Mouse (Mus musculus) stomach, postnatal 0 days (tissue): ENCODE measurements at regions not wholly inside any gene's neighbourhood (a gene's known extent, or its start where the extent isn't known, plus 50 kb on each side); places are given as distances from the start of the nearest gene placed in this dataset.

Source experiments
- ATAC-seq: fragments of 200-750 bp; cut with Nextera tagmentation; 2 replicates; pipeline ENCODE4 v1.8.0; 2017; ENCODE audit not compliant: low FRiP score, low TSS enrichment
- DNase-seq: peaks from one replicate; pipeline ENCODE4 v3.0.0-alpha.2; 2016; ENCODE audit warnings: low spot score
- H3K27ac ChIP-seq: fragments of 300-500 bp; sonication (generic); replicated peaks from 2 replicates; pipeline ENCODE4 v1.5.1; 2014; ENCODE audit warnings: mild to moderate bottlenecking, control low read depth
- H3K27me3 ChIP-seq: fragments of 300-500 bp; sonication (generic); 2 replicates; pipeline ENCODE4 v1.6.1; 2014; ENCODE audit warnings: low read length; ENCODE audit not compliant: control insufficient read depth, insufficient read depth
- H3K36me3 ChIP-seq: fragments of 300-500 bp; sonication (generic); 2 replicates; pipeline ENCODE4 v1.6.1; 2014; ENCODE audit warnings: low read length, mixed read lengths; ENCODE audit not compliant: control insufficient read depth, insufficient read depth
- H3K4me1 ChIP-seq: fragments of 300-500 bp; sonication (generic); replicated peaks from 2 replicates; pipeline ENCODE4 v1.6.1; 2014; ENCODE audit warnings: antibody characterized with exemption; ENCODE audit not compliant: control insufficient read depth, insufficient read depth
- H3K4me2 ChIP-seq: fragments of 300-500 bp; sonication (generic); replicated peaks from 2 replicates; pipeline ENCODE4 v1.6.1; 2014; ENCODE audit warnings: low read depth, mild to moderate bottlenecking, control low read depth, moderate library complexity
- H3K4me3 ChIP-seq: fragments of 300-500 bp; sonication (generic); 2 replicates; pipeline ENCODE4 v1.5.1; 2014; ENCODE audit warnings: low read depth, low read length, control low read depth
- H3K9ac ChIP-seq: fragments of 300-500 bp; sonication (generic); 2 replicates; pipeline ENCODE4 v1.6.1; 2014; ENCODE audit warnings: mild to moderate bottlenecking, low read length, control low read depth, mixed read lengths
- H3K9me3 ChIP-seq: fragments of 300-500 bp; sonication (generic); 2 replicates; pipeline ENCODE4 v1.6.1; 2016; ENCODE audit warnings: low read length; ENCODE audit not compliant: control insufficient read depth
- CTCF ChIP-seq: IDR thresholded peaks from 2 replicates; pipeline ENCODE4 v1.5.1; 2016; ENCODE audit warnings: antibody characterized with exemption, low read depth, mild to moderate bottlenecking, moderate library complexity
- EP300 ChIP-seq: optimal IDR thresholded peaks from 2 replicates; pipeline ENCODE3; 2016; ENCODE audit warnings: antibody characterized with exemption
- WGBS: fragments of 180-500 bp; shearing (Covaris S2); extraction: QIAGEN DNeasy Blood & Tissue Kit; methylation state at CpG from one replicate; pipeline ENCODE4 v1.1.7; 2014; 5-methylcytosine and 5-hydroxymethylcytosine counted together

DNA sequence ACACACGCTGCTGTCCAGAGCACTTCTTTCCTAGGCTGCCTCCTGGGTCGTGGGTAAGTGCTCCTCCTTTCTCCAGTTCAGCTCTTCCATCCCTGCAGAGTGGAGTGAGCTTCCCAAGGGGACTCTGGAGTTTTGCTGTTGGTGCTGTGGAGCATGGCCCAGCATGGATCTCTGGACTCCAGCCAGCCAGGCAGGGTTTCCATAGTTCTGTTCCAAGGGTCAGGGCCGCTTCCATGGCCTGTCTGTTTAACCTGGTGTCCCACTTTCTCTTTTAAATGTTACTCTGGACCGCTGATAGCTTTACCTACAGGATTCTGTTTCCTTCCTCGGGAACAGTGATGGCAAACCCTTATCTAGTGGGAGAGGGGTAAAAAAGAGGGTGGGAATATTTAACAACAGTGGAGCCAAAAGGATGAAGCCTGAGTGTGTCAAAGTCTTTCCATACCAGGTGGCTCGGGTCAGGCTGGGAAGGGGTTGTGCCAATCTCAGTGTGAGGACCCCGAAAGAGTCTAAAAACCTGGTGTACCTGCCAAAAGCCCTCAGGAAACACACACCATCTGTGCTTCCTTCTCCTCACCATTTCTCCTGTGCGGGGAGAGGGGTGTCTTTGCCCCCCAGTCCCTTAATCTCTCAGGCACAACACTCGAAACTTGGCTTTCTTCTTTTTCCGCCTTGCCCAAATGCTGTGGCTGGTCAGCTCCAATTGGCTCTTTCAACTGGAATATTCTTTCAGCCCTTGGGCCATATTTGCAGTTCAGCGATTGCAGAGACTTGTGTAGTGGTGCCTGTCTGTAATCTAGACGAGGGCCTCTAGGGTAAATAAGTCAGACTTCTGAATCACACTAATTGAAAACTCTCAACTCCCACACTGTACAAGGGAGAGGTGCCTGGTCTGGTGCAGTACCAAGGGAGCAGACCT, 222.8 kb upstream of the Fam19a5 start:
- WGBS = 60% methylated on average over 12 of the region's 12 CpGs
- ATAC-seq = peak; percentile 31; the same call in 1 of the 2 replicates

DNA sequence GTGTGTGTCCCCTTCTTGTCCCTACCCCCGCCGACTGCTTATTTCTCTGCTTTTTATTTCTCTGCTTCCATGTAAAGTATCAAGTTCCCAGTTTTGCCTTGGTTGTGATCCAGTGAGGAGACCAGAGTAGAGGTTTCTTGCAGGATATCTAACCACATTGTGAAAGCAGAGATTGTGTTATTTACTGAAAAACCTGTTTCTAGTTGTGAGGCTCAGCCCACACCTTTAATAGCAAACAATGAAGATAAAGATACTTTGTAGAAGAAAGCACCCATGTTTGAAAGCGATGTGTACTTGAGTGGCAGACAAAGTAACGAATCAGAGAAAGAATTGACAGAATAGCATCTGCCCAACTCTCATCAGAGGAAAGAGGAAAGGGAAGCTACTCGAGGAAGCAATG, 218.7 kb upstream of the Fam19a5 start:
- DNase-seq (no peak), ATAC-seq (peak; percentile 86)
- no peaks in the 10 kb centered on the region for H3K4me1 ChIP-seq
- H3K9me3 ChIP-seq = no peaks in the 10 kb centered on the region
- no peaks in the 10 kb centered on the region for H3K36me3 ChIP-seq
- no peak overlapping the region for H3K4me3 ChIP-seq
- no peak overlapping the region for H3K4me2 ChIP-seq
- 65% methylated on average over 5 of the region's 5 CpGs for whole genome bisulfite sequencing
- H3K9ac ChIP-seq = no peak overlapping the region
- no peak overlapping the region for H3K27ac ChIP-seq
- no peaks in the 10 kb centered on the region for H3K27me3 ChIP-seq
- no peak for TF ChIP-seq CTCF
- no peak for TF ChIP-seq EP300

More for the DNA sequence above, 222.8 kb upstream of the Fam19a5 start:
- TF ChIP-seq CTCF (no peak), EP300 (no peak)
- H3K4me3 ChIP-seq = no peak overlapping the region
- H3K27ac ChIP-seq = no peak overlapping the region
- no peaks in the 10 kb centered on the region for H3K4me1 ChIP-seq
- H3K4me2 ChIP-seq = no peak overlapping the region
- no peak overlapping the region for H3K9ac ChIP-seq
- DNase-seq = peak; percentile 21
- no peaks in the 10 kb centered on the region for H3K27me3 ChIP-seq
- no peaks in the 10 kb centered on the region for H3K36me3 ChIP-seq
- no peaks in the 10 kb centered on the region; the same call in 1 of the 2 replicates for H3K9me3 ChIP-seq

DNA sequence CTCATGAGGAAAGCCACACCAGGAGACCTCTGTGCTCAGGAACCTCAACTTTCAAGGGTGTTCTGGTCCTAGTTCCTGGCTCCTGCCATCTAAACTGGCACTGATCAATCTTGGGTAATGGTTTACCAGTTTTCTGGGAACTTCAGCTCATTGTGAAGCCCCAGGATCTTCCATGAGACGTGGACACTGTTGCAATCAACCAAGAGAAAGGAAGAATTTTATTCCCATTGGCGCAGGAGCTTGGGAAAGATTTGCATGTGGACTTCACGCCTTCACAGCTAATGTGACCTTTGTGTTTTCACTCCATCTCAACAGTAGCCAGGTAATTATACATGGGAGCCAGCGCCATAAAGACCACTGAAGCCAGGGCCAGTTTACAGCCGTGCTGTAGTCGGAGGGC, 217.8 kb upstream of the Fam19a5 start:
- ATAC-seq (no peak), DNase-seq (no peak)
- Histone ChIP-seq H3K4me3 (no peak overlapping the region), H3K4me1 (no peaks in the 10 kb centered on the region), H3K27ac (no peak overlapping the region), H3K9ac (no peak overlapping the region), H3K36me3 (no peaks in the 10 kb centered on the region), H3K9me3 (no peaks in the 10 kb centered on the region), H3K4me2 (no peak overlapping the region), H3K27me3 (no peaks in the 10 kb centered on the region)
- 84% methylated on average over 6 of the region's 6 CpGs for WGBS
- no peak for TF ChIP-seq CTCF
- TF ChIP-seq EP300 = no peak

DNA sequence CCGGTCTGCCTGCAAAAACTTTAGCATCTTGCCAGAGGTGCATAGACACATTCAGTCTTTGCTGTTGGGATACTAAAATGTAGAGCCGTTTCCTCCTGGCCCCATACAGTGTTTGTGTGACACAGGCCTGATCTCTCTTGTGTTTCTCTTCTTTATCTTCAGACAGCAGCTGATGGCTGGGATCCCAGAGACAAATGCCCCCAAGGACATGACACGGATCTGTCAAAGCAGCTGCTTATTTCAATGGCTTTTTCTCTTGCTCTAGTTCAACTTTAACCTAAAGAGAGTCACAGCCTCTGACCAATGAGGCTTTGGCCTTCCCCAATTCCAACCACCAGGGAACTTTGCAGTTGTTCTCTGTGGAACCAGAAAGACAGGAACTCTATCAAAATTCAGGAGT, 211.7 kb upstream of the Fam19a5 start:
- WGBS = 73% methylated on average over 3 of the region's 3 CpGs

DNA sequence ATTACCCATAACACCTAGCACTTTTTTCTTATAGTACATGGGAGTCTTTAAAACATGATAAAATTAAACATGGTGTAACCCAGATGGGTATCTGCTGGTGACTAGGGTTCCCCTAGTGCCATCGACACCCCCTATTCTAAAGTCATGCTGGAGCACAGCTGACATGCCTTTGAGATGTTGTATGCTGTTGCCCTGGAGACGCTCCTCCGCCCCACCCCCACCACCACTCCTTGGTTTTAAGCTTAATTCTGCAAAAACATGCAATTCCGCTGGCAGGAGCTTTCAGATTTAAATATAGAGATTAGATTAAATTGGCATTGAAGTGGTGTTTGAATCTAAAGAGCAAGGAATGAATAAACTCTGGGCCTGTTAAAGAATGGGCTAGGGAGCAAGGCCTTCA, 210.6 kb upstream of the Fam19a5 start:
- no peaks in the 10 kb centered on the region for H3K9me3 ChIP-seq

More for the DNA sequence above, 211.7 kb upstream of the Fam19a5 start:
- no peak for DNase-seq
- H3K27me3 ChIP-seq = no peaks in the 10 kb centered on the region
- H3K4me2 ChIP-seq = no peak overlapping the region
- H3K9me3 ChIP-seq = no peaks in the 10 kb centered on the region
- TF ChIP-seq EP300 = no peak
- no peak for TF ChIP-seq CTCF
- no peak for ATAC-seq
- H3K9ac ChIP-seq = no peak overlapping the region
- H3K27ac ChIP-seq = no peak overlapping the region
- H3K4me1 ChIP-seq = no peaks in the 10 kb centered on the region
- no peaks in the 10 kb centered on the region for H3K36me3 ChIP-seq
- H3K4me3 ChIP-seq = no peak overlapping the region

DNA sequence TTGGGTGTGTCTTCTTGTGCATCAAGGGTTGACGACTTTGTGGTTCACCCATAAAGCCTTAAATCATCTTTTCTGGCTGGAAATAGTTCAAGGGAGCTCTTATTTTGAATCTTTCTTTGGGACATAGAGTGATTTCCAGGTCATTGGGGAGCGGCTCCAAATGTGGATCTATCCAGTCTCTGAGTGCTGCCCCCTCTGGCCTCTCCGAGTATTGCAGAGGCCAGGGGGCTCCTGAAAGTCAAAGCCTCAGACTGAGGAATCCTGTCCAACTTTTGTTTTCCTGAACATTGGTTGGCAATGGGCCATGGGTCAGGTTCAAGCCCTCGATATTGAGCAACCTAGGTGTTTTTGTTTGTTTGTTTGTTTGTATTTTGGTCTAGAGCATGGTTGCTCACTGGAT, 209.7 kb upstream of the Fam19a5 start:
- WGBS = 57% methylated on average over 4 of the region's 4 CpGs
- no peak for ATAC-seq

More for the DNA sequence above, 210.6 kb upstream of the Fam19a5 start:
- H3K4me1 ChIP-seq = no peaks in the 10 kb centered on the region
- WGBS = 79% methylated on average over 4 of the region's 4 CpGs
- TF ChIP-seq CTCF = no peak
- H3K36me3 ChIP-seq = no peaks in the 10 kb centered on the region
- H3K27me3 ChIP-seq = no peaks in the 10 kb centered on the region
- H3K4me2 ChIP-seq = no peak overlapping the region
- DNase-seq (no peak), ATAC-seq (no peak)
- H3K27ac ChIP-seq = no peak overlapping the region
- H3K4me3 ChIP-seq = no peak overlapping the region
- H3K9ac ChIP-seq = no peak overlapping the region

More for the DNA sequence above, 209.7 kb upstream of the Fam19a5 start:
- Histone ChIP-seq H3K27me3 (no peaks in the 10 kb centered on the region), H3K4me3 (no peak overlapping the region), H3K4me2 (no peak overlapping the region), H3K36me3 (no peaks in the 10 kb centered on the region), H3K4me1 (no peaks in the 10 kb centered on the region), H3K27ac (no peak overlapping the region), H3K9me3 (no peaks in the 10 kb centered on the region), H3K9ac (no peak overlapping the region)
- no peak for DNase-seq
- TF ChIP-seq CTCF (peak; percentile 44), EP300 (no peak)
